Mouse (Mus musculus) testis, adult 2 months (tissue): Measurements from ENCODE around the gene Gse1. TPM values are rescaled to one million over a fixed set of nuclear protein-coding genes. Genes with fewer than 3 reads are reported as not detected.
A peak's percentile ranks its signal among the peaks of the same experiment; 100 is the strongest.

Experiments used
- H3K27ac ChIP-seq: fragments of 200-500 bp; 2 replicates; pipeline ENCODE4 v1.5.1; 2012; ENCODE audit warnings: low read depth, low read length; ENCODE audit not compliant: control insufficient read depth, insufficient read depth
- H3K27me3 ChIP-seq: fragments of 200-500 bp; 2 replicates; pipeline ENCODE4 v1.6.1; 2012; ENCODE audit warnings: mild to moderate bottlenecking, low read length, moderate library complexity; ENCODE audit not compliant: control insufficient read depth, insufficient read depth
- H3K36me3 ChIP-seq: fragments of 200-500 bp; 2 replicates; pipeline ENCODE4 v1.6.1; 2012; ENCODE audit warnings: mild to moderate bottlenecking, low read length; ENCODE audit not compliant: control insufficient read depth, insufficient read depth
- H3K4me1 ChIP-seq: fragments of 200-500 bp; 2 replicates; pipeline ENCODE4 v1.6.1; 2012; ENCODE audit warnings: low read length; ENCODE audit not compliant: control insufficient read depth, insufficient read depth
- H3K4me3 ChIP-seq: fragments of 200-500 bp; 2 replicates; pipeline ENCODE4 v1.5.1; 2012; ENCODE audit warnings: low read depth, mild to moderate bottlenecking, low read length, moderate library complexity, mixed read lengths; ENCODE audit not compliant: control insufficient read depth
- CTCF ChIP-seq: fragments of 200-500 bp; IDR thresholded peaks from 2 replicates; pipeline ENCODE4 v1.5.1; 2012; ENCODE audit warnings: low read depth, mild to moderate bottlenecking, inconsistent platforms, low read length, moderate library complexity; ENCODE audit not compliant: control insufficient read depth, insufficient read depth, insufficient replicate concordance
- POLR2A ChIP-seq: fragments of 200-500 bp; IDR thresholded peaks from 2 replicates; pipeline ENCODE4 v1.6.1; 2012; ENCODE audit warnings: low read depth, mild to moderate bottlenecking, inconsistent platforms, low read length, moderate library complexity; ENCODE audit not compliant: control insufficient read depth
- polyA plus RNA-seq: library from polyadenylated mRNA; depleted of rRNA; stranded (reverse); fragments of >200 nt; gene quantifications from 2 replicates; pipeline ENCODE4 v1.2.3, GENCODE M21; 2012

Gene Gse1
- polyA plus RNA-seq, 1 experiment: 4.0 TPM

GRCm38 (mm10) chr8:120285033-120285432, 56.8 kb downstream of the Gse1 start:
- no peaks in the 10 kb centered on the region for H3K27me3 ChIP-seq
- H3K36me3 ChIP-seq: no peaks in the 10 kb centered on the region
- no peaks in the 10 kb centered on the region; the same call in none of the 2 replicates for H3K4me1 ChIP-seq
- no peak overlapping the region for H3K4me3 ChIP-seq
- H3K27ac ChIP-seq: no peak overlapping the region
- TF ChIP-seq POLR2A (no peak), CTCF (no peak)

GRCm38 (mm10) chr8:120285878-120286277, 57.6 kb downstream of the Gse1 start:
- no peak for TF ChIP-seq POLR2A
- no peak for TF ChIP-seq CTCF
- Histone ChIP-seq H3K4me3 (no peak overlapping the region), H3K27ac (no peak overlapping the region), H3K27me3 (no peaks in the 10 kb centered on the region), H3K36me3 (no peaks in the 10 kb centered on the region), H3K4me1 (no peaks in the 10 kb centered on the region; the same call in none of the 2 replicates)

- H3K4me3 ChIP-seq: no peak overlapping the region
Measured at GRCm38 (mm10) chr8:120288122-120288908, 60.1 kb downstream of the Gse1 start.

GRCm38 (mm10) chr8:120289191-120289590, 60.9 kb downstream of the Gse1 start:
- H3K27me3 ChIP-seq: no peaks in the 10 kb centered on the region
- H3K36me3 ChIP-seq: no peaks in the 10 kb centered on the region
- H3K27ac ChIP-seq: no peak overlapping the region
- no peak for TF ChIP-seq CTCF
- no peak for TF ChIP-seq POLR2A
- H3K4me3 ChIP-seq: no peak overlapping the region
- peaks cover 10% of the 10 kb centered on the region for H3K4me1 ChIP-seq

More at GRCm38 (mm10) chr8:120288122-120288908, 60.1 kb downstream of the Gse1 start:
- Histone ChIP-seq H3K36me3 (no peaks in the 10 kb centered on the region), H3K27me3 (no peaks in the 10 kb centered on the region), H3K4me1 (peaks cover 10% of the 10 kb centered on the region), H3K27ac (no peak overlapping the region)
- TF ChIP-seq POLR2A (no peak), CTCF (peak; percentile 50)

- Histone ChIP-seq H3K27ac (no peak overlapping the region), H3K36me3 (no peaks in the 10 kb centered on the region), H3K27me3 (no peaks in the 10 kb centered on the region), H3K4me1 (peaks cover 10% of the 10 kb centered on the region), H3K4me3 (no peak overlapping the region)
- no peak for TF ChIP-seq POLR2A
- TF ChIP-seq CTCF: no peak
Measured at GRCm38 (mm10) chr8:120289698-120290181, 61.5 kb downstream of the Gse1 start.

- H3K27me3 ChIP-seq: no peaks in the 10 kb centered on the region
- H3K27ac ChIP-seq: no peak overlapping the region
- no peak overlapping the region for H3K4me3 ChIP-seq
- H3K4me1 ChIP-seq: peaks cover 12% of the 10 kb centered on the region
- no peak for TF ChIP-seq POLR2A
- TF ChIP-seq CTCF: no peak
- H3K36me3 ChIP-seq: no peaks in the 10 kb centered on the region
Measured at GRCm38 (mm10) chr8:120290614-120291013, 62.4 kb downstream of the Gse1 start.

- Histone ChIP-seq H3K36me3 (no peaks in the 10 kb centered on the region), H3K27ac (no peak overlapping the region), H3K4me3 (no peak overlapping the region), H3K27me3 (no peaks in the 10 kb centered on the region), H3K4me1 (peaks cover 12% of the 10 kb centered on the region)
- no peak for TF ChIP-seq CTCF
- TF ChIP-seq POLR2A: no peak
Measured at GRCm38 (mm10) chr8:120291650-120292049, 63.4 kb downstream of the Gse1 start.
